Mouse (Mus musculus) frontal cortex, postnatal 10 days (tissue): ENCODE data around the gene Gm3752.
"Not testable (repeated sequence)": the region's sequence is repeated elsewhere in the genome, so short reads cannot be mapped to it uniquely, and the experiment has no call there.

Experiments used
- DNase-seq, 2 experiments: peaks; one replicate each; pipeline ENCODE4 v3.0.0; 2022; ENCODE audit warnings: low spot score in 2 of 2, mixed read lengths in 1 of 2

Gene Gm3752

DNA sequence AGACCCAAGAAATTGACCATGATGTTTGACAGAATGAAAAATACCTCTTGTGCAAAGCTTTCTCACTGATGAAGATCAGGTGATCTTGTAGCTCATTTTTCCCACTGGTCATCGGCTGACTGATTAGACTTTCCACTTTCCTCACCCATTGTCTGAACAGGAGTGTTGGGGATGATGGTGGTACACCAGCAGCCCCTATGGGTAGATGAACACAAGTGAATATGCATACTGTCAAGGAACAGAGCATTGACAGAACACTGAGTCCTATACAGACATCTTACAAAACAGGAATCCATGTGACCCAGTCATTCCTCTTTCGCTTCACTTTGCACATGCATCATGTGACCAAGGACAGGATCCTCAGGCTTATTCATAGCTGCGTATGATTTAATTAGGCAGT, at the start of gene Gm3752:
TSS of gene Gm3752 (minus strand) at position 101 of the 400 bp plus-strand sequence.
- DNase-seq = not testable (repeated sequence)

DNA sequence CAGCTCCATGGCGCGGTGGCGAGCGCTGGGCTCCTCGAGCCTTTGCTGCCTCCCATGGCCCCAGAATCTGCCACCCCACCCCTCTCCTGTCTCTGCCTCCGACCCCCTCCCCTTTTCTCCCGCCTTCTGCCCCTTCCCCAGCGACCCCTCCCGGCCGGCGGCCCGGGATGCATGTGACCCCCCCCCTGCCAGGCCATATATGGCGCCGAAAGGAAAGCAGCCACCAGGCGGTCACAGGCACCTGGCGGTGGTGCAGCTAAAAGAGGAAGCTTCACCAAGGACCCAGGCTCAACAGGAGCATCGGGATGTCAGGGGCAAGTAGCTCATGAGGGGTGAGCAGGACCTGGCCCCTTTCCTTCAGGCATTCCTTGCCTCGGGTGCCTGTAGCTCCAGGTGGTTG, 5.2 kb upstream of the Gm3752 start:
- peak in 1 of 2 experiments; percentile 4 for DNase-seq

DNA sequence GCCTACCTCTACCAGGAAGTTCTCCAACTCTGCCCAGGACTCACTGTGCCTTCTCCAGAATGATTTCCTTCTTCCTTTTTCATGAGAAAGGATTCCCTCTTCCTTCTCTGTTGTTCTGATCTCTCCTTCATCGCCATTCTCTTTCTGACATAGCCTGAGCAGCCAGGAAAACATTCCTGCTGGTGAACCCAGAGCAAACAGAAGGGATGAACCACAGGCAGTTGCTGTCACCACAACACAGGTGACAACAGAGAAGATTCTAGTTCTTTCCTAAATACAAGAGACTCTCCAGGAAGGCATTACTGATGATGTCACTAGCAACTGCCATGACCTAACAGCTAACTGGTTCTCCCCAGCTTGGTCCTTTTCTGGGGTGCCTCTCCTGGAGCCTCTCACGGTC, 32.7 kb downstream of the Gm3752 start, which contains the start of gene Gm3755:
TSS of gene Gm3755 (minus strand) at position 101 of the 400 bp plus-strand sequence.
- DNase-seq = not testable (repeated sequence)

DNA sequence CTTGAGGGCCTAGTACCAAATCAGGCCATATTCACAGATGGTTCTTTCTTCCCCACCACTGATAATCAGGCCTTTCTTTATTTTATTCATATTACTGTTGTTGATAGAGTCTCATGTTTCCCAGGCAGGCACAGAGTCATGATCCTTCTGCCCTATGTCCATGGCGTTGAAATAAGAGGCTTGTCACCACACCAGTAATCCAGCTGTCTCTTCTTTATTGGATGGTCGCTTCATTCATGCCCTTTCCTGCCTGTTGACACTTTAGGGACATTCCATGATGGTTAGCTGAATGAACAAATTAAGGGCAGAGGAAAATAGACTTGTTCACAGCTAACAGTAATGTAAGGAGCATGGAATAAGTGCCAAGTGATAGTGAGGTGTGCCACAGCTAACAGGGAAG, 61.1 kb downstream of the Gm3752 start:
- not testable (repeated sequence) for DNase-seq
